Comparison of ENCODE assay signal across 12 mouse cellular contexts in the genomic region with DNA sequence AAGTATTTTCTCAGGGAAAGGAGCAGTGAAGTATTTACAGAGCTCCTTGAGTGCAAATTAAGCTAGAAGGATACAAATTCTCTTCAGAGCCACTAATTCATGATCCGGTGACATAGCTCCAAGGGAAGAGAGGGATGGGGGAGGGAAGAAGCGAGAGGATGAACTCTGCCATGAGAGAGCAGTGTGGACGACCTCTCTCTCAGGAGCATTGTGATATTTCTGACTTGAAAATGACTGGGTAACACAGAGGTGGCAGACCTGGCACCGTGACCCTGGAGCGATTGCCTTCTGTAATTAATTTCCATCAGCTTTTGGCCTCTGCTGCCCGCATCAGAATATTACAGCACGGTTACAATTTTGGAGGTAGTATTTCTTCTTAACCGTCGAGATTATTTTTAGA. TPM values are rescaled to one million over a fixed set of nuclear protein-coding genes. Genes with fewer than 3 reads are reported as not detected.
A peak's percentile ranks its signal among the peaks of the same experiment; 100 is the strongest.
DNase-seq lines count a peak whose midpoint lies in the region; ATAC-seq lines count a peak whose summit lies in the region.
"Had no signal": no experiment of that assay in that cellular context is flagged by ENCODE, and none has a peak within 500 bp of the region (broad histone marks: within the 10 kb centered on the region; RNA-seq: fewer than 3 reads in every experiment).

No protein-coding gene starts in this region.

- peak overlapping the region; percentile 90 for H3K9ac ChIP-seq in heart, embryonic 12.5 days
- H3K9ac ChIP-seq in intestine, embryonic 14.5 days (ENCODE audit: low read length), result peak overlapping the region; percentile 33
- no peak overlapping the region for H3K9ac ChIP-seq in stomach, embryonic 14.5 days (replicated peaks; ENCODE audit: low read depth, low read length)

- no peaks in the 10 kb centered on the region for H3K9me3 ChIP-seq in heart, embryonic 12.5 days (replicated peaks)
- H3K9me3 ChIP-seq in megakaryocyte, embryonic 14.5 days, result no peaks in the 10 kb centered on the region
- no peaks in the 10 kb centered on the region for H3K9me3 ChIP-seq in intestine, embryonic 14.5 days (ENCODE audit: control insufficient read depth, low read length)
- H3K9me3 ChIP-seq in stomach, embryonic 14.5 days (ENCODE audit: control insufficient read depth, low read depth, low read length), result no peaks in the 10 kb centered on the region

- intact Hi-C loops in heart, postnatal 36 days (cut with DNase I), result loop anchor here (2.0 kb wide), 1 partner anchor 15 kb away; no protein-coding TSS in a partner anchor

- peak overlapping the region; percentile 99 for H3K27ac ChIP-seq in heart, embryonic 12.5 days (ENCODE audit: poor library complexity, severe bottlenecking)
- peak overlapping the region; percentile 64 for H3K27ac ChIP-seq in intestine, embryonic 14.5 days (ENCODE audit: low read depth)
- no peak overlapping the region for H3K27ac ChIP-seq in stomach, embryonic 14.5 days (ENCODE audit: low read length)
- H3K27ac ChIP-seq: left cerebral cortex, adult 2 months had no signal

- peaks cover 23% of the 10 kb centered on the region for H3K36me3 ChIP-seq in heart, embryonic 12.5 days
- peaks cover 34% of the 10 kb centered on the region for H3K36me3 ChIP-seq in megakaryocyte, embryonic 14.5 days (replicated peaks; ENCODE audit: low read length)
- H3K36me3 ChIP-seq in intestine, embryonic 14.5 days (ENCODE audit: control insufficient read depth, insufficient read depth, low read length), result no peaks in the 10 kb centered on the region
- H3K36me3 ChIP-seq in stomach, embryonic 14.5 days (ENCODE audit: control insufficient read depth, insufficient read depth, low read length), result no peaks in the 10 kb centered on the region

- H3K27me3 ChIP-seq in heart, embryonic 12.5 days (replicated peaks), result no peaks in the 10 kb centered on the region
- no peaks in the 10 kb centered on the region for H3K27me3 ChIP-seq in megakaryocyte, embryonic 14.5 days (replicated peaks)
- H3K27me3 ChIP-seq in intestine, embryonic 14.5 days (replicated peaks; ENCODE audit: control insufficient read depth, insufficient read depth, low read length), result no peaks in the 10 kb centered on the region
- no peaks in the 10 kb centered on the region for H3K27me3 ChIP-seq in stomach, embryonic 14.5 days (ENCODE audit: control insufficient read depth, insufficient read depth, low read length)

- H3K4me1 ChIP-seq in heart, embryonic 12.5 days (replicated peaks), result peaks cover 56% of the 10 kb centered on the region
- H3K4me1 ChIP-seq in megakaryocyte, embryonic 14.5 days, result peaks cover 68% of the 10 kb centered on the region
- peaks cover 8% of the 10 kb centered on the region; the same call in 1 of the 2 replicates for H3K4me1 ChIP-seq in intestine, embryonic 14.5 days (replicated peaks; ENCODE audit: control insufficient read depth, insufficient read depth, low read length)
- H3K4me1 ChIP-seq in stomach, embryonic 14.5 days (ENCODE audit: control insufficient read depth, insufficient read depth, low read length), result peaks cover 5% of the 10 kb centered on the region; the same call in 1 of the 2 replicates

- ATAC-seq in heart, embryonic 12.5 days (ENCODE audit: insufficient number of reproducible peaks, low FRiP score), result no peak
- ATAC-seq in megakaryocyte, adult 5-6 weeks (ENCODE audit: poor library complexity, severe bottlenecking), result no peak
- ATAC-seq in intestine, embryonic 14.5 days (replicated peaks; ENCODE audit: low FRiP score, low TSS enrichment, low read depth), result no peak
- ATAC-seq in stomach, embryonic 14.5 days (ENCODE audit: insufficient number of reproducible peaks, insufficient read depth, low FRiP score, low read depth), result no peak

- peak overlapping the region; percentile 59 for H3K4me2 ChIP-seq in heart, embryonic 12.5 days
- H3K4me2 ChIP-seq in intestine, embryonic 14.5 days (ENCODE audit: low read length), result peak overlapping the region; percentile 33
- H3K4me2 ChIP-seq in stomach, embryonic 14.5 days (replicated peaks; ENCODE audit: low read depth, low read length), result 0 out of 2 replicates have a peak overlapping the region, but pooled peaks have one; percentile 25

- no peak for DNase-seq in heart, postnatal 36 days
- no peak for DNase-seq in intestine, embryonic 14.5 days (ENCODE audit: low spot score)
- no peak for DNase-seq in adrenal gland, adult (ENCODE audit: inconsistent age in 2 of 2, low spot score in 1 of 2)
- no peak for DNase-seq in right cerebral cortex, postnatal 36 days (ENCODE audit: low spot score in 2 of 2)
- DNase-seq: lung, postnatal 10 days; right cerebral cortex, postnatal 25 days; thymus, adult 2 months had no signal

- WGBS in heart, embryonic 12.5 days, result 38% methylated on average over 9 of the region's 9 CpGs
- WGBS in intestine, embryonic 14.5 days, result 57% methylated on average over 9 of the region's 9 CpGs
- 59% methylated on average over 9 of the region's 9 CpGs for WGBS in stomach, embryonic 14.5 days

- peak overlapping the region; percentile 58 for H3K4me3 ChIP-seq in heart, embryonic 12.5 days
- H3K4me3 ChIP-seq in megakaryocyte, embryonic 14.5 days (replicated peaks), result peak overlapping the region; percentile 91
- H3K4me3 ChIP-seq in intestine, embryonic 14.5 days (ENCODE audit: low read depth, low read length), result peak overlapping the region; percentile 16
- 0 out of 2 replicates have a peak overlapping the region, but pooled peaks have one; percentile 3 for H3K4me3 ChIP-seq in stomach, embryonic 14.5 days (ENCODE audit: low read depth, low read length)
- H3K4me3 ChIP-seq: left cerebral cortex, adult 2 months had no signal

RNA-seq across cellular contexts. Expression of a gene that starts 17.2 kb away (rescaled TPM):
- polyA plus RNA-seq in heart, embryonic 12.5 days (2016; fragmentation: Nextera tagmentation; extraction: Ambion mirVana), result 832 and 883 TPM in 2 replicates
- 1,000 to 10,000 TPM; 1,077 to 1,160 TPM for total RNA-seq in heart, postnatal 36 days (2021)
- 12.3 and 26.2 TPM in 2 replicates for polyA plus RNA-seq in megakaryocyte, embryonic 14.5 days (2012; ENCODE audit: insufficient read depth, low replicate concordance)
- 445 and 515 TPM in 2 replicates for total RNA-seq in megakaryocyte, adult 5-6 weeks (2015)
- 230 and 278 TPM in 2 replicates for total RNA-seq in megakaryocyte, adult 5-6 weeks (2017)
- polyA plus RNA-seq in intestine, embryonic 14.5 days (2014; fragmentation: Nextera tagmentation; extraction: Ambion mirVana), result 536 and 581 TPM in 2 replicates
- polyA plus RNA-seq in stomach, embryonic 14.5 days (2014; fragmentation: Nextera tagmentation; extraction: Ambion mirVana), result 569 and 588 TPM in 2 replicates

RNA-seq across cellular contexts. Expression of a gene that starts 17.4 kb away (rescaled TPM):
- 229 and 241 TPM in 2 replicates for polyA plus RNA-seq in heart, embryonic 12.5 days (2016; fragmentation: Nextera tagmentation; extraction: Ambion mirVana)
- total RNA-seq in heart, postnatal 36 days (2021), result 1,000 to 10,000 TPM; 1,078 to 1,194 TPM
- polyA plus RNA-seq in megakaryocyte, embryonic 14.5 days (2012; ENCODE audit: insufficient read depth, low replicate concordance), result 8.2 and 12.3 TPM in 2 replicates
- total RNA-seq in megakaryocyte, adult 5-6 weeks (2015), result 0.07 and 0.11 TPM in 2 replicates
- total RNA-seq in megakaryocyte, adult 5-6 weeks (2017), result 0.44 and 0.69 TPM in 2 replicates
- 18.5 and 20.1 TPM in 2 replicates for polyA plus RNA-seq in intestine, embryonic 14.5 days (2014; fragmentation: Nextera tagmentation; extraction: Ambion mirVana)
- polyA plus RNA-seq in stomach, embryonic 14.5 days (2014; fragmentation: Nextera tagmentation; extraction: Ambion mirVana), result 16.6 and 20.0 TPM in 2 replicates

Comparison
In these comparisons a context has a peak if more than half of its experiments do, and no peak if none do; other contexts are left out.
1. H3K4me3 ChIP-seq: peak in every context shown above with its lines; median percentile 91 in megakaryocyte, embryonic 14.5 days; 58 in heart, embryonic 12.5 days; 16 in intestine, embryonic 14.5 days; 3 in stomach, embryonic 14.5 days.
2. RNA of a gene that starts 17.2 kb away (polyA plus RNA-seq): 832 to 883 TPM in heart, embryonic 12.5 days, 569 to 588 TPM in stomach, embryonic 14.5 days and 536 to 581 TPM in intestine, embryonic 14.5 days; 12.3 to 26.2 TPM in megakaryocyte, embryonic 14.5 days; every median in the first group is over 10 times any median in the second.
3. RNA of a gene that starts 17.4 kb away (polyA plus RNA-seq): 229 to 241 TPM in heart, embryonic 12.5 days; 16.6 to 20.0 TPM in stomach, embryonic 14.5 days, 18.5 to 20.1 TPM in intestine, embryonic 14.5 days and 8.2 to 12.3 TPM in megakaryocyte, embryonic 14.5 days; every median in the first group is over 10 times any median in the second.
4. Peak in every context shown above with its lines, with median percentiles within 50 percentile points of each other: H3K4me2 ChIP-seq.